ENCODE assay signal across 7 mouse cellular contexts in the genomic region with DNA sequence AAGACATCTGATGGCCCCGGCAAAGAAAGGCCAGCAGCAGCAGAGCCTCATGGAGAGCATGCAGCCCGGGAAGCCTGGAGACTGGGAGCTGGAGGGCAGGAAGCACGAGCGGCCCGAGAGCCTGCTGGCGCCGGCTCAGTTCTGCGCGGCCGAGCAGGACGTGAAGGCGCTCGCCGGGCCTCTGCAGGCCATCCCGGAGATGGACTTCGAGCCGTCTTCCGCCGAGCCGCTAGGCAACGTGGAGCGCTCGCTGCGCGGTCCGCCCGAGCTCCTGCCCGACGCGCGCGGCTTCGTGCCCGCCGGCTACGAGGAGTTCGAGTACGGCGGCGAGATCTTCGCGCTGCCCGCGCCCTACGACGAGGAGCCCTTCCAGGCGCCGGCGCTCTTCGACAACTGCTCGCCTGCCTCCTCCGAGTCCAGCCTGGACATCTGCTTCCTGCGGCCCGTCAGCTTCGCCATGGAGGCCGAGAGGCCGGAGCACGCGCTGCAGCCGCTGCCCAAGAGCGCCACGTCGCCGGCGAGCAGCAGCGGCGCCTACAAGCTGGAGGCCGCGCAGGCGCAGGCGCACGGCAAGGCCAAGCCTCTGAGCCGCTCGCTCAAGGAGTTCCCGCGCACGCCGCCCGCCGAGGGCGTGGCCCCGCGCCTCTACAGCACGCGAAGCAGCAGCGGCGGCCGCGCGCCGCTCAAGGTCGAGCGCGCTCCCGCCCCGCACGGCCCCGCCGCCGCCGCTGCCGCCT. TPM values are rescaled to one million over a fixed set of nuclear protein-coding genes. Genes with fewer than 3 reads are reported as not detected.
DNase-seq lines count a peak whose midpoint lies in the region; ATAC-seq lines count a peak whose summit lies in the region.

Gene Gm10190, minus strand, starts transcription at position 553 of the 737 bp plus-strand sequence.

- H3K4me1 ChIP-seq in brown adipose tissue, adult 24 weeks (ENCODE audit: control insufficient read depth, insufficient read depth, insufficient read length, low read length): no peaks in the 10 kb centered on the region
- peaks cover 13% of the 10 kb centered on the region for H3K4me1 ChIP-seq in heart, embryonic 10.5 days
- H3K4me1 ChIP-seq in kidney, embryonic 14.5 days (ENCODE audit: control insufficient read depth, insufficient read depth, low read length): no peaks in the 10 kb centered on the region
- H3K4me1 ChIP-seq in limb, embryonic 13.5 days: 0 out of 2 replicates have a peak, but pooled peaks cover 5% of the 10 kb centered on the region
- H3K4me1 ChIP-seq in midbrain, embryonic 15.5 days: peaks cover 12% of the 10 kb centered on the region

- no peaks in the 10 kb centered on the region for H3K9me3 ChIP-seq in heart, embryonic 10.5 days
- H3K9me3 ChIP-seq in kidney, embryonic 14.5 days (ENCODE audit: control insufficient read depth, low read length): no peaks in the 10 kb centered on the region
- H3K9me3 ChIP-seq in limb, embryonic 13.5 days: no peaks in the 10 kb centered on the region
- no peaks in the 10 kb centered on the region for H3K9me3 ChIP-seq in midbrain, embryonic 15.5 days

- H3K9ac ChIP-seq in kidney, embryonic 14.5 days (ENCODE audit: low read depth, low read length): peak within 1 kb of the TSS; percentile 75
- peak within 1 kb of the TSS; percentile 81 for H3K9ac ChIP-seq in limb, embryonic 13.5 days
- H3K9ac ChIP-seq in midbrain, embryonic 15.5 days: peak within 1 kb of the TSS; percentile 72

- ATAC-seq in erythroid progenitor cell, adult 5-6 weeks (replicated peaks; ENCODE audit: low FRiP score, poor library complexity, severe bottlenecking): peak; percentile 86
- ATAC-seq in kidney, embryonic 14.5 days (ENCODE audit: low FRiP score, low TSS enrichment): peak; percentile 99
- peak; percentile 98 for ATAC-seq in limb, embryonic 13.5 days (ENCODE audit: low FRiP score, low read depth)
- peak; percentile 99 for ATAC-seq in midbrain, embryonic 15.5 days (replicated peaks)

- H3K4me2 ChIP-seq in kidney, embryonic 14.5 days (replicated peaks; ENCODE audit: low read depth, low read length): peak within 1 kb of the TSS; percentile 76
- peak within 1 kb of the TSS; percentile 82 for H3K4me2 ChIP-seq in limb, embryonic 13.5 days (replicated peaks)
- H3K4me2 ChIP-seq in midbrain, embryonic 15.5 days: peak within 1 kb of the TSS; percentile 86

- H3K27ac ChIP-seq in brown adipose tissue, adult 24 weeks (replicated peaks; ENCODE audit: low read depth, low read length): peak within 1 kb of the TSS; percentile 6; the same call in 1 of the 2 replicates
- H3K27ac ChIP-seq in heart, embryonic 10.5 days: peak within 1 kb of the TSS; percentile 93
- peak within 1 kb of the TSS; percentile 14; the same call in 1 of the 2 replicates for H3K27ac ChIP-seq in kidney, embryonic 14.5 days (ENCODE audit: low read depth, low read length)
- peak within 1 kb of the TSS; percentile 72 for H3K27ac ChIP-seq in limb, embryonic 13.5 days
- peak within 1 kb of the TSS; percentile 87 for H3K27ac ChIP-seq in midbrain, embryonic 15.5 days

- 5% methylated on average over 102 of the region's 102 CpGs for WGBS in heart, embryonic 10.5 days
- 3% methylated on average over 95 of the region's 102 CpGs for WGBS in kidney, embryonic 14.5 days
- 5% methylated on average over 102 of the region's 102 CpGs for WGBS in limb, embryonic 13.5 days
- WGBS in midbrain, embryonic 15.5 days: 2% methylated on average over 102 of the region's 102 CpGs

- no peaks in the 10 kb centered on the region for H3K36me3 ChIP-seq in heart, embryonic 10.5 days
- no peaks in the 10 kb centered on the region for H3K36me3 ChIP-seq in kidney, embryonic 14.5 days (ENCODE audit: control insufficient read depth, insufficient read depth, low read length)
- H3K36me3 ChIP-seq in limb, embryonic 13.5 days: no peaks in the 10 kb centered on the region
- no peaks in the 10 kb centered on the region for H3K36me3 ChIP-seq in midbrain, embryonic 15.5 days (replicated peaks)

- H3K4me3 ChIP-seq in brown adipose tissue, adult 24 weeks (ENCODE audit: insufficient read depth, low read depth, low read length): peak within 1 kb of the TSS; percentile 65
- H3K4me3 ChIP-seq in heart, embryonic 10.5 days: peak within 1 kb of the TSS; percentile 67
- peak within 1 kb of the TSS; percentile 35 for H3K4me3 ChIP-seq in kidney, embryonic 14.5 days (ENCODE audit: low read length)
- H3K4me3 ChIP-seq in limb, embryonic 13.5 days: peak within 1 kb of the TSS; percentile 43
- peak within 1 kb of the TSS; percentile 53 for H3K4me3 ChIP-seq in midbrain, embryonic 15.5 days

- peaks cover 32% of the 10 kb centered on the region for H3K27me3 ChIP-seq in heart, embryonic 10.5 days (ENCODE audit: insufficient read depth, poor library complexity, severe bottlenecking)
- no peaks in the 10 kb centered on the region for H3K27me3 ChIP-seq in kidney, embryonic 14.5 days (ENCODE audit: control insufficient read depth, insufficient read depth, low read length)
- H3K27me3 ChIP-seq in limb, embryonic 13.5 days: peaks cover 7% of the 10 kb centered on the region
- H3K27me3 ChIP-seq in midbrain, embryonic 15.5 days (replicated peaks): no peaks in the 10 kb centered on the region

- peak; percentile 92 for DNase-seq in heart, embryonic 10.5 days (ENCODE audit: low spot score)
- DNase-seq in spleen, adult 18-20 months: peak; percentile 81 to 84

RNA-seq across cellular contexts. Expression of gene Gm10190, which starts in this region (rescaled TPM):
- not detected in 2 replicates for polyA plus RNA-seq in brown adipose tissue, adult 24 weeks (2012; ENCODE audit: insufficient read depth, insufficient read length, missing spikeins)
- not detected in 2 replicates for total RNA-seq in erythroid progenitor cell, adult 5-6 weeks (2015; ENCODE audit: low replicate concordance)
- not detected in 2 replicates for total RNA-seq in erythroid progenitor cell, adult 5-6 weeks (2017; ENCODE audit: low replicate concordance)
- 0.89 TPM in 1 of 2 replicates, not detected in the other for polyA plus RNA-seq in heart, embryonic 10.5 days (2016; fragmentation: Nextera tagmentation; extraction: Ambion mirVana)
- 1.1 and 2.1 TPM in 2 replicates for polyA plus RNA-seq in kidney, embryonic 14.5 days (2014; fragmentation: Nextera tagmentation; extraction: Ambion mirVana)
- 2.3 and 2.7 TPM in 2 replicates for polyA plus RNA-seq in limb, embryonic 13.5 days (2015; fragmentation: Nextera tagmentation; extraction: Ambion mirVana)
- polyA plus RNA-seq in midbrain, embryonic 15.5 days (2015; fragmentation: Nextera tagmentation; extraction: Ambion mirVana): 3.3 and 4.4 TPM in 2 replicates

Comparison
In these comparisons a context has a peak if more than half of its experiments do, and no peak if none do; other contexts are left out.
1. Peak in every context shown above with its lines: DNase-seq, ATAC-seq, H3K4me3 ChIP-seq and H3K27ac ChIP-seq.
2. Peak in ATAC-seq in erythroid progenitor cell, adult 5-6 weeks; RNA of the gene not detected or under 1 TPM.
3. Peak in DNase-seq, H3K4me3 ChIP-seq and H3K27ac ChIP-seq in heart, embryonic 10.5 days; RNA of the gene not detected or under 1 TPM.
4. H3K27ac ChIP-seq: peak in every context shown above with its lines; median percentile 93 in heart, embryonic 10.5 days; 87 in midbrain, embryonic 15.5 days; 72 in limb, embryonic 13.5 days; 14 in kidney, embryonic 14.5 days; 6 in brown adipose tissue, adult 24 weeks.